Mouse (Mus musculus) mesoderm, embryonic 11.5 days (tissue): Measurements from ENCODE around the gene Ccdc43.

ENCODE experiments used
- DNase-seq: peaks from one replicate; pipeline ENCODE4 v3.0.0-alpha.2; 2012; ENCODE audit warnings: low read depth, low spot score

Ccdc43 gene

DNA sequence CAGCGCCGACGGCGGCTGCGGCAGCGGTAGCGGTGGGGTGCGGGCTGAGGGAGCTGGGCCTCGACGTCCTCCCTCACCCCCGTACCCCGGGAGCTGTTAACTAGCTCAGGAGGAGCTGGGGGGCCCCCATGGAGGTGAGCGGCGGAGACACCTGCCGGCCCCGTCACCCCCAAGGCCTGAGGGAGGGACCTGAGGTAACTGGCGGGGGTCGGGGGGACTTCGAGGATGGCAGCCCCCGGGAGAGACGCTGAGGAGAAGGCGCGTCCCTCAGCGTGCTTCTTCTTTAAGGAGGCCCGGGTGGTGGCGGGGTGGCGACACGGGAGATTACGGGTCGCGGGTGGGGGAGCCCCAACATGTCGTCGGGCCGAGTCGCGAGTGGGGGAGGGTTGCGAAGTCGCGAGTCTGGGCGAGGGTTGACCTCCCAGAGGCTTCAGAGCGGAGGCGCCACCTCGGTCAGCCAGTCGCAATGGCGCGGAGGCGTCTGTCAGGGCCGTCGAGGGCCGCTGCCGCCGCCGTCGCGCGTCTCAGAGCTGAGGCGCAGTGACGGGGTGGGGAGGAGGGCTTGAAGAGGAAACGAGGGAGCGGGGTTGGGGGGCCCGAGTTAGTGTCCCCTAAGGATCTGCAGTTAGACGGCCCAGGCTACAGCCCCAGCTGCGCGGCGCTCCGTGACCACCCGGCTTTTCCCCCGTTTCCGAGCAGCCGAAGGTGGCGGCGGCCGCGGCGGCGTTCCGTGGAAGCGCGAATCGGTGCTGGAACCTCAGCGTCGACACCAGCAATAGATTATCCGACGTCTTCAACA is 31.7 kb downstream of the Ccdc43 start:
- DNase-seq: no peak

GRCm38 (mm10) chr11:102665151-102665550 is 32.4 kb downstream of the Ccdc43 start:
- no peak for DNase-seq

GRCm38 (mm10) chr11:102663416-102663815 is 34.2 kb downstream of the Ccdc43 start, which contains the start of gene Meioc:
Gene Meioc, plus strand, starts transcription at chr11:102663716.
- DNase-seq: no peak

DNA sequence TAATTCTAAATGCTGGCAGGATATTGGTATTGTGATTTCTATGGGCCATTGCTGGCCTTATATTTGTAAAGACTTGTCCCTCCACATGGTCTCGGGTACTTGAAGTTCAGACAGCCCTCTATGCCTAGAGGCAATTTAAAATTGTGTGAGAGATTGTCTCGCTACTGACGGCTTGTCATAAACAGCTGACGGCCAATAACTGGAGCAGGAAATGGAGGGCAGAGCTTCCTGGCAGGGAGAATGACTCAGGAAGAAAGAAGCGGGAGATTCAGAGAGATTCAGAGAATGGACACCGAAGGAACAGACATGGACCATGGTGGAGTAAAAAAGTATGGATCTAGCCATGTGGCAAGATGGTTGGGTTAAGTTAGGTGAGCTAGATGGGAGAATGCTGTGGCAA is 40.7 kb downstream of the Ccdc43 start:
- DNase-seq: no peak

- no peak for DNase-seq
Observed at GRCm38 (mm10) chr11:102656326-102656926, 41.2 kb downstream of the Ccdc43 start.

GRCm38 (mm10) chr11:102655888-102656287 is 41.7 kb downstream of the Ccdc43 start:
- DNase-seq: no peak

DNA sequence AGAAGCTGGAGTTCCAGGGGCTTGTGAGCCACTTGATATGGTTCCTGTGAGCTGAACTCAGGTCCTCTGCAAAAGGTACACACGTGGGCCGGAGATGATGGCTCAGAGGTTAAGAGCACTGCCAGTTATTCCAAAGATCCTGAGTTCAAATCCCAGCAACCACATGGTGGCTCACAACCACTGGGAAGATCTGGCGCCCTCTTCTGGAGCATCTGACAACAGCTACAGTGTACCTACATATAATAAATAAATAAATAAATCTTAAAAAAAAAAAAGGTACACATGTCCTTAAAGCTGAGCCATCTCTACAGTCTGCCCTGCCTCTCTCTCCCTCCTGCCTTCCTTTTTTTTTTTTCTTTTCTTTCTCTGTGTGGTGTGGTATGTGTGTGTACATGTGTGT is 44.7 kb downstream of the Ccdc43 start:
- DNase-seq: no peak

DNA sequence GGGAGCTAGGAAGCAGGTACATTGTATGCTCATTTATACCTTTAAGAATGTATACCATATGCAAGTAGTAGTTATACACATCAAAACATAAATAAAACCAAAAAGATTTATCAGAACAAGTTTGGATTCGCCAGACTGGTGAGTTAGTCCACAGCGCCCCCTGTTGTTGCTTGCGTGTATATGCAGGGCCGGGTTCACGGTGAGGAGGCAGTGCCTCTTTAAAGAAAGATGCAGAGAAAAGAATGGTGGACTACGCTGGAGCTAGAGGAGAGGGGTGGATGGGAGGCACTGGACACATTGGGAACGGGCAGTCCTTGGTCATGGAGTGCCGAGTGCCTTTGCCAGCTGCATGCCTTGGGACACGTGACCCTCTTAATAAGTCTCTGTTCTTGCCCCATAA is 46.2 kb downstream of the Ccdc43 start:
- DNase-seq: peak; percentile 83

DNA sequence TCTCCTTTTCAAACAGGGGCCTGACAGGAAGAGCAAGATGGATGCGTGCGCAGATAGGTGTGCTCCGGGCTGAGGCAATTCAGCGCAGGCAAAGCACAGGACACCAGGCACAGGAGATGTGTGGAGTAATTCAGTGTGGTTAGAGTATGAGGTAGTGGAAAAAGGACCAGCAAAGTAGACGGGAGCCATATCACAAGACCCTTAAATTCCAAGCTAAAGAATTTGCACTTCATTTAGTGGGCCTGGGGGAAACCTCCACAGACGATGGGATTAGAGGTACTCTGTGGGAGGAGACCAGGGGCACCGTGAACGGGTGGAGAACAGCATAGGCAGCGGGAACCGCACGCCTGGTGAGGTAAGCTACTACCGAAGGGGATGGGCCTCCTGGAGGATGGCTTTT is 49.7 kb downstream of the Ccdc43 start:
- DNase-seq: no peak

DNA sequence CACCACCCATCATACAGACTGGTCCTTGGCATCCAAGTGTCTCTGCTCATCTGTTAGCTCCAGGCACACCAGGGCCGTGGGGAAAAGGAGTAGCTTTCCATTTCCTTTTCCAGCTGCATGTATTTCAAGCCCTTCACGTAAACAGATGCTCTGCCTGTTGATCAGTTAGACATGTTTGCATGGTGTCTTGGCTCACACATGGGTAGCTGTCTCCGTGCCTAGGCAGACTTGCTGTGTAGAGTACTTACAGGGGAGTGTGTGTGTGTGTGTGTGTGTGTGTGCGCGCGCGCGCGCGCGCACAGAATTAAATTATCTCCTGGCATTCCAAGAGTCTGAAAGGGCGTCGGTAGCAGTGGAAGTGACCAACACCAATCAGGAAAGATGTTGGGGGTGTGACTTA is 51.4 kb downstream of the Ccdc43 start:
- no peak for DNase-seq

DNA sequence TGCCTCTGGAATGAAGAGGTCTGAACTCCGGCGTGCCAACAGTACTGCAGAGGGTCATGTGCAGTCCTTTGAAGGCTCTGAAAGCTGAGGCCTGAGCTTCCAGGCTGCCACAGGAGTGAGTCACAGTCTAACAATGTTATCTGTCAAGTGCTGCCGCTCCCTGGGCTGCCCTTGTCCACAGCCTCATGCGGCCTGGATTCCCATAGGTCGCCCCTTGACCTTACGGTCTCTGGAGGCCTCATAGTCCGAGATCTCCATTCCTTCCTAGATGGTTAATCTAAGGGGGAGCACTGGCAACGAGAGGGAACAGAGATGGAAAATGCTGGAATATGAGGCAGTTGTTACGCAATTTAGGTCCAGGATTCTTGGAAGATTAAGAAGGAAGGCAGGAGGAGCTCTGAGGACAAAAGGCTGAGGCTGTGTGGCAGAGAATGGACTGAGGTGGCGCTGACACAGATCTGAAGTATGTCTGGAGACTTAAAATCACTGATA is 53.6 kb downstream of the Ccdc43 start:
- DNase-seq: peak; percentile 61

GRCm38 (mm10) chr11:102636887-102637286 is 60.7 kb downstream of the Ccdc43 start:
- DNase-seq: no peak
